Comparison of ENCODE assay signal across 1 mouse cellular context in the genomic region with DNA sequence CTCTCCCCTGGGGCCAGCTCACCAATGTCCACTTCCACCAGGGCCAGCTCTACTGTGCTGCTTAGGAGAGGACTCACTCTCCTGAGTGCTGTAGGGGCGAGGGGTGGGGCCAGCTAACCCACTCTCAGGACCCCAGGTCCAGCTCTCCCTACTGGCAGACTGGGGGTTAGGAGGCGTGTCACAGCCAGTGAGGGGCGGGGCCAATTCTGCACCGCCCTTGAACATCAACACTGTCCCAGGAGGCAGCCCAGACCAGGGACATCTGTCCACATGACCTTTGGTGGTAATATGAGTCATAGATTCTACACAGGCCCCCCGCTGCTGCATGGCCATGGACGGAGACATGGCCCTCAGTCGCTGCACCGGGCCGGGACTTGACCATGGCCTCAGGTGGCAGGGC.
TF ChIP-seq lines count a peak whose summit lies in the region.

No protein-coding gene starts in this region.

TF ChIP-seq in CH12.LX, 34 proteins besides CTCF, POLR2A, EP300 and RAD21:
- TF ChIP-seq USF1 (IDR thresholded peaks at IDR 0.05; ENCODE audit: low read depth, low read length) (peak; percentile 62), ETS1 (conservative IDR thresholded peaks at IDR 0.05; ENCODE audit: low read depth, low read length) (peak; percentile 22; the same call in 1 of the 2 replicates), TBP (conservative IDR thresholded peaks at IDR 0.05; ENCODE audit: low read depth, low read length) (no peak), CHD2 (IDR thresholded peaks at IDR 0.05; ENCODE audit: low read length) (no peak), BHLHE40 (IDR thresholded peaks at IDR 0.05; ENCODE audit: low read depth, low read length) (peak; percentile 18; the same call in 1 of the 2 replicates), KAT2A (IDR thresholded peaks at IDR 0.05; ENCODE audit: insufficient replicate concordance, low read length) (no peak), MAZ (IDR thresholded peaks at IDR 0.05; ENCODE audit: low read depth, low read length) (0 out of 2 replicates have a peak, but pooled peaks have one; percentile 32), TCF12 (IDR thresholded peaks at IDR 0.05; ENCODE audit: low read depth, low read length) (0 out of 2 replicates have a peak, but pooled peaks have one; percentile 35), MAX (IDR thresholded peaks at IDR 0.05; ENCODE audit: low read length) (no peak), PAX5 (IDR thresholded peaks at IDR 0.05; ENCODE audit: low read length) (no peak), MEF2A (IDR thresholded peaks at IDR 0.05; ENCODE audit: borderline replicate concordance, low read depth, low read length) (no peak), NRF1 (IDR thresholded peaks at IDR 0.05; ENCODE audit: low read depth, low read length) (no peak), MAFK (IDR thresholded peaks at IDR 0.05; ENCODE audit: insufficient replicate concordance, low read length) (no peak), JUN (IDR thresholded peaks at IDR 0.05; ENCODE audit: insufficient read depth, low read depth, low read length) (no peak), SIN3A (IDR thresholded peaks at IDR 0.05; ENCODE audit: low read length) (no peak), IRF4 (IDR thresholded peaks at IDR 0.05; ENCODE audit: low read depth, low read length) (peak; percentile 81), USF2 (conservative IDR thresholded peaks at IDR 0.05; ENCODE audit: low read depth, low read length) (no peak), ELF1 (IDR thresholded peaks at IDR 0.05; ENCODE audit: low read depth, low read length) (no peak)
TF ChIP-seq in CH12.LX: peak in this region for 6.
